Mouse (Mus musculus) urinary bladder, postnatal 14 days (tissue): ENCODE data around the gene Kdm5c.
"Not testable (repeated sequence)": the region's sequence is repeated elsewhere in the genome, so short reads cannot be mapped to it uniquely, and the experiment has no call there.

Source experiments
- DNase-seq: peaks from one replicate; pipeline ENCODE4 v3.0.0; 2021; ENCODE audit warnings: low spot score

The Kdm5c gene

DNA sequence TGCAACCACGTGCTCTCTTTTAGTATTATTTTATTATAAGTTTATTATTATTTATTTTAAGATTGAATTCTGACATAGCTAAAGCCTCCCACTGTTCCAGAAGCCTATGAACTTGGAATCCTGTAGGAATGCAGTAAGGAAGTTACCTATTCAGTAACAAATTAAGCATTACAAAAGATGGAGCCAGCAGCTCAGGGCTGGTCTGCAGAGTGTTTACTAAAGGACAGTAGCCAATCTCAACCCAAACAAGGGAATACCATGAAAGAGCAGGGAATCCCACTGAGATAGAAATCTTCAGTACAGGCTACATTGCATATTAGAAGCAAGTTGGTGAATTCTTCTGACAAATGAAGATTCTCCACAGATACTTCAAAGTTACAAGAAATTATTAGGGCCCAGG lies 54.2 kb downstream of the Kdm5c start:
- DNase-seq: not testable (repeated sequence)

GRCm38 (mm10) chrX:152306224-152306623 lies 73.4 kb downstream of the Kdm5c start:
- DNase-seq: no peak

- DNase-seq: no peak
Observed at GRCm38 (mm10) chrX:152307371-152307770, 74.6 kb downstream of the Kdm5c start.

- DNase-seq: peak; percentile 4
Observed at GRCm38 (mm10) chrX:152307942-152308341, 75.1 kb downstream of the Kdm5c start.

DNA sequence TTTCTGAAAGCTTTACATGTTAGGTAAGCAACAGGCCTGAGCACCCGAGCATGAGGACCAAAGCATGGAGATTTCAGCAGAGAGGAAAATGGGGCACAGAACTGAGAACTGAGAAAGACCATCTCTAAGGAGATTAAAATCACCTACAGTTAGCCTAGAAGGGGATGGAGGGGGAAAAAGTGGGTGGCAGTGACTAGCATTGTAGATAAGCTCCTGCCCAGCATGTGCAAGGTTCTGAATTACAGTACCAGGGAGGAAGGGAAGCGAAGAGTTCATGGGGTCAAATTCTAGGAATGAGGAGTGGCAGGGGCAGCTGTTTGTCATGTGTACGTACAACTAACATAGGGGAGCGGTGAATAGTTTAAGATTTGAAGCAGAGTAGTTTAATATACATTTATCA lies 87.7 kb downstream of the Kdm5c start:
- no peak for DNase-seq

- no peak for DNase-seq
Observed at GRCm38 (mm10) chrX:152322776-152323175, 90.0 kb downstream of the Kdm5c start.

DNA sequence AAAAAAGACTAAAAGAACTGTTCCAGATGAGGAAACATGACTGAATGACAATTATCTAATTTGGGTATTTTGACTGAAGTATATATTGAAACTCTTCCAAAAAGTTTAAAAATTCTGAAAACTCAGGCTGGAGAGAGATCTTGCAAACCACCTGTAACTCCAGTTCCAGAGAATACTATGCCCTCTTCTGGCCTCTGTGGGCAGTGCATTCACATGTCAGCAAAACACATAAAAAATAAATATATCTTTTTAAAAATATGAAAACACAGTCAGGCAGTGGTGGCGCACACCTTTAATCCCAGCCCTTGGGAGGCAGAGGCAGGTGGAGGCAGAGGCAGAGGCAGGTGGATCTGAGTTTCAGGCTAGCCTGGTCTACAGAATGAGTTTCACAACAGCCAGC lies 90.8 kb downstream of the Kdm5c start:
- no peak for DNase-seq
